Mouse (Mus musculus): ENCODE measurements around the gene Kbtbd6. TPM values are rescaled to one million over a fixed set of nuclear protein-coding genes. Genes with fewer than 3 reads are reported as not detected.
A peak's percentile ranks its signal among the peaks of the same experiment; 100 is the strongest.

The Kbtbd6 gene
- total and polyA plus RNA-seq, 3 experiments: 0.12 TPM; not detected in 2

- DNase-seq (ENCODE audit: low read depth, low spot score): peak; percentile 62
- TF ChIP-seq UBTF (IDR thresholded peaks at IDR 0.05; ENCODE audit: borderline replicate concordance, insufficient read depth, low read depth, low read length) (no peak), CTCF (IDR thresholded peaks at IDR 0.05 in 2 of 3, conservative IDR thresholded peaks at IDR 0.05 in 1 of 3; ENCODE audit: control insufficient read depth in 1 of 3, insufficient read depth in 1 of 3, low read depth in 2 of 3, low read length in 3 of 3, poor library complexity in 1 of 3, severe bottlenecking in 1 of 3) (peak; percentile 64 to 86 (median 83)), TBP (IDR thresholded peaks at IDR 0.05; ENCODE audit: low read depth, low read length) (no peak), SMC3 (IDR thresholded peaks at IDR 0.05; ENCODE audit: low read depth, low read length) (peak; percentile 87), JUND (IDR thresholded peaks at IDR 0.05; ENCODE audit: low read depth, low read length) (no peak), USF1 (IDR thresholded peaks at IDR 0.05; ENCODE audit: low read depth, low read length) (no peak), ZC3H11A (IDR thresholded peaks at IDR 0.05; ENCODE audit: low read depth, low read length) (peak; percentile 68), TCF12 (IDR thresholded peaks at IDR 0.05; ENCODE audit: low read depth, low read length) (no peak), HCFC1 (IDR thresholded peaks at IDR 0.05; ENCODE audit: low read depth, low read length) (no peak), RAD21 (IDR thresholded peaks at IDR 0.05; ENCODE audit: low read depth, low read length) (peak; percentile 78), MXI1 (IDR thresholded peaks at IDR 0.05; ENCODE audit: low read depth, low read length) (no peak), ELF1 (IDR thresholded peaks at IDR 0.05; ENCODE audit: low read depth, low read length) (no peak)
- Histone ChIP-seq H3K27me3 (ENCODE audit: control insufficient read depth in 1 of 2, insufficient read depth in 2 of 2, low read length in 2 of 2) (no peaks in the 10 kb centered on the region), H3K9ac (ENCODE audit: control insufficient read depth, low read depth, low read length, poor library complexity, severe bottlenecking) (no peak overlapping the region), H3K27ac (ENCODE audit: control insufficient read depth, low read depth, low read length) (no peak overlapping the region), H3K4me3 (ENCODE audit: control insufficient read depth in 1 of 2, insufficient read depth in 1 of 2, low read depth in 2 of 2, low read length in 2 of 2) (no peak overlapping the region), H3K79me2 (ENCODE audit: control insufficient read depth, insufficient read depth, low read length, poor library complexity) (no peaks in the 10 kb centered on the region), H3K4me1 (ENCODE audit: control insufficient read depth in 1 of 2, insufficient read depth in 2 of 2, low read length in 2 of 2) (peaks cover 0 to 2% of the 10 kb centered on the region in 2 experiments; a peak in 1 of 4 replicates), H3K9me3 (replicated peaks; ENCODE audit: insufficient read depth, low read length) (no peaks in the 10 kb centered on the region), H3K36me3 (ENCODE audit: control insufficient read depth in 1 of 2, insufficient read depth in 2 of 2, low read length in 2 of 2) (peaks cover 2 to 11% of the 10 kb centered on the region in 2 experiments; a peak in 3 of 4 replicates)
Observed at GRCm38 (mm10) chr14:79467621-79468020, 16.0 kb downstream of the Kbtbd6 start.

GRCm38 (mm10) chr14:79473384-79473783, 21.7 kb downstream of the Kbtbd6 start:
- H3K27ac ChIP-seq (ENCODE audit: control insufficient read depth, low read depth, low read length): no peak overlapping the region
- peaks cover 0 to 2% of the 10 kb centered on the region in 2 experiments; a peak in 1 of 4 replicates for H3K4me1 ChIP-seq (ENCODE audit: control insufficient read depth in 1 of 2, insufficient read depth in 2 of 2, low read length in 2 of 2)
- H3K9me3 ChIP-seq (replicated peaks; ENCODE audit: insufficient read depth, low read length): no peaks in the 10 kb centered on the region
- no peak for DNase-seq (ENCODE audit: low read depth, low spot score)
- H3K4me3 ChIP-seq (ENCODE audit: control insufficient read depth in 1 of 2, insufficient read depth in 1 of 2, low read depth in 2 of 2, low read length in 2 of 2): no peak overlapping the region
- no peak overlapping the region for H3K9ac ChIP-seq (ENCODE audit: control insufficient read depth, low read depth, low read length, poor library complexity, severe bottlenecking)
- H3K79me2 ChIP-seq (ENCODE audit: control insufficient read depth, insufficient read depth, low read length, poor library complexity): no peaks in the 10 kb centered on the region
- H3K36me3 ChIP-seq (ENCODE audit: control insufficient read depth in 1 of 2, insufficient read depth in 2 of 2, low read length in 2 of 2): peaks cover 4% of the 10 kb centered on the region in 2 experiments; a peak in 3 of 4 replicates
- no peaks in the 10 kb centered on the region for H3K27me3 ChIP-seq (ENCODE audit: control insufficient read depth in 1 of 2, insufficient read depth in 2 of 2, low read length in 2 of 2)
- TF ChIP-seq NRF1 (IDR thresholded peaks at IDR 0.05; ENCODE audit: insufficient read depth, low read depth, low read length, poor library complexity, severe bottlenecking) (no peak), MAX (IDR thresholded peaks at IDR 0.05; ENCODE audit: low read length) (no peak), RAD21 (IDR thresholded peaks at IDR 0.05; ENCODE audit: low read depth, low read length) (no peak), TCF12 (IDR thresholded peaks at IDR 0.05; ENCODE audit: low read depth, low read length) (no peak), MYB (IDR thresholded peaks at IDR 0.05; ENCODE audit: low read depth, low read length) (no peak), TBP (IDR thresholded peaks at IDR 0.05; ENCODE audit: low read depth, low read length) (peak; percentile 57), USF2 (IDR thresholded peaks at IDR 0.05; ENCODE audit: borderline replicate concordance in 1 of 2, insufficient read depth in 1 of 2, low read depth in 1 of 2, low read length in 2 of 2) (no peak), MAFK (IDR thresholded peaks at IDR 0.05; ENCODE audit: borderline replicate concordance, low read depth, low read length) (no peak)

Data from MEL (cell line).